Mouse (Mus musculus): ENCODE results near the gene Rimbp3. TPM values are rescaled to one million over a fixed set of nuclear protein-coding genes. Genes with fewer than 3 reads are reported as not detected.

Gene Rimbp3
- total RNA-seq, 2 experiments from 2014 or later = not detected

- no peak for DNase-seq
Observed at GRCm38 (mm10) chr16:17258917-17259316, 50.5 kb downstream of the Rimbp3 start.

- no peak for DNase-seq
Observed at GRCm38 (mm10) chr16:17261341-17261740, 52.9 kb downstream of the Rimbp3 start.

Other genes starting within 250 kb of the Rimbp3 start
- gene Mapk1, start 225.2 kb upstream of the Rimbp3 start, total RNA-seq (2021) = 100 to 1,000 TPM; 183 to 200 TPM
- gene Ypel1, start 138.9 kb upstream of the Rimbp3 start, total RNA-seq (2021) = 1 to 10 TPM; 3.3 to 7.8 TPM
- 10 to 100 TPM; 83.4 to 97.0 TPM for gene Ppil2, start 97.3 kb upstream of the Rimbp3 start, total RNA-seq (2021)
- 1 to 10 TPM in 1 of 2 experiments, under 1 TPM in 1; 0.66 to 1.7 TPM for gene 2610318N02Rik, start 83.4 kb upstream of the Rimbp3 start, total RNA-seq (2021)
- gene Sdf2l1, start 76.2 kb upstream of the Rimbp3 start, total RNA-seq (2021) = 10 to 100 TPM; 28.2 to 29.8 TPM
- 1 to 10 TPM; 3.7 to 6.9 TPM for gene Ydjc, start 64.0 kb upstream of the Rimbp3 start, total RNA-seq (2021)
- gene Ccdc116, start 61.4 kb upstream of the Rimbp3 start, total RNA-seq (2021) = under 1 TPM; 0.33 to 0.43 TPM
- 100 to 1,000 TPM; 219 to 220 TPM for gene Ube2l3, start 6.0 kb upstream of the Rimbp3 start, total RNA-seq (2021)
- 1 to 10 TPM; 2.9 to 3.1 TPM for gene Hic2, start 25.0 kb downstream of the Rimbp3 start, total RNA-seq (2021)
- gene Tmem191c, start 67.5 kb downstream of the Rimbp3 start, total RNA-seq (2021) = 1 to 10 TPM; 8.6 to 9.3 TPM
- gene Serpind1, start 122.8 kb downstream of the Rimbp3 start, total RNA-seq (2021) = under 1 TPM; 0.40 to 0.63 TPM
- 10 to 100 TPM; 27.3 to 30.2 TPM for gene Snap29, start 197.4 kb downstream of the Rimbp3 start, total RNA-seq (2021)
- 10 to 100 TPM; 90.6 to 97.2 TPM for gene Pi4ka, start 197.7 kb downstream of the Rimbp3 start, total RNA-seq (2021)
- 10 to 100 TPM; 30.4 to 38.1 TPM for gene Crkl, start 243.4 kb downstream of the Rimbp3 start, total RNA-seq (2021)